Mouse (Mus musculus) forebrain, embryonic 14.5 days (tissue): ENCODE data around the gene Mcf2l. TPM values are rescaled to one million over a fixed set of nuclear protein-coding genes. Genes with fewer than 3 reads are reported as not detected.

Experiments
- ATAC-seq: fragments of 200-750 bp; cut with Nextera tagmentation; 2 replicates; pipeline ENCODE4 v1.8.0; 2017; ENCODE audit warnings: mild to moderate bottlenecking, moderate library complexity
- DNase-seq: peaks from one replicate; pipeline ENCODE4 v3.0.0-alpha.2; 2015; ENCODE audit warnings: low spot score
- H3K27ac ChIP-seq: fragments of 300-500 bp; sonication (generic); 2 replicates; pipeline ENCODE4 v1.5.1; 2014; ENCODE audit warnings: low read depth, mild to moderate bottlenecking, control low read depth, low read length, moderate library complexity
- H3K27me3 ChIP-seq: fragments of 300-500 bp; sonication (generic); replicated peaks from 2 replicates; pipeline ENCODE4 v1.6.1; 2014; ENCODE audit warnings: low read length, control low read depth, mixed read lengths; ENCODE audit not compliant: control insufficient read depth, insufficient read depth
- H3K36me3 ChIP-seq: fragments of 300-500 bp; sonication (generic); 2 replicates; pipeline ENCODE4 v1.6.1; 2014; ENCODE audit warnings: low read length, control low read depth; ENCODE audit not compliant: control insufficient read depth, insufficient read depth
- H3K4me1 ChIP-seq: fragments of 300-500 bp; sonication (generic); 2 replicates; pipeline ENCODE4 v1.6.1; 2014; ENCODE audit warnings: antibody characterized with exemption, low read length, control low read depth; ENCODE audit not compliant: control insufficient read depth, insufficient read depth
- H3K4me2 ChIP-seq: fragments of 300-500 bp; sonication (generic); 2 replicates; pipeline ENCODE4 v1.6.1; 2014; ENCODE audit warnings: mild to moderate bottlenecking, control low read depth, low read length
- H3K4me3 ChIP-seq: fragments of 300-500 bp; sonication (generic); 2 replicates; pipeline ENCODE4 v1.5.1; 2014; ENCODE audit warnings: low read depth, low read length, control low read depth
- H3K9ac ChIP-seq: fragments of 300-500 bp; sonication (generic); 2 replicates; pipeline ENCODE4 v1.6.1; 2014; ENCODE audit warnings: mild to moderate bottlenecking, low read length, control low read depth, moderate library complexity
- H3K9me3 ChIP-seq: fragments of 300-500 bp; sonication (generic); replicated peaks from 2 replicates; pipeline ENCODE4 v1.6.1; 2016; ENCODE audit warnings: low read length, control low read depth, mixed read lengths; ENCODE audit not compliant: control insufficient read depth
- WGBS: fragments of 180-500 bp; shearing (Covaris S2); extraction: QIAGEN DNeasy Blood & Tissue Kit; methylation state at CpG from one replicate; pipeline ENCODE4 v1.1.7; 2014; 5-methylcytosine and 5-hydroxymethylcytosine counted together
- polyA plus RNA-seq: library from polyadenylated mRNA; unstranded; fragments of >200 nt; fragmentation: Nextera tagmentation; extraction: Ambion mirVana; gene quantifications from 2 replicates; pipeline ENCODE4 v1.2.1, GENCODE M21; 2014

The Mcf2l gene
- polyA plus RNA-seq, 1 experiment from 2014 or later: 85.2 TPM

DNA sequence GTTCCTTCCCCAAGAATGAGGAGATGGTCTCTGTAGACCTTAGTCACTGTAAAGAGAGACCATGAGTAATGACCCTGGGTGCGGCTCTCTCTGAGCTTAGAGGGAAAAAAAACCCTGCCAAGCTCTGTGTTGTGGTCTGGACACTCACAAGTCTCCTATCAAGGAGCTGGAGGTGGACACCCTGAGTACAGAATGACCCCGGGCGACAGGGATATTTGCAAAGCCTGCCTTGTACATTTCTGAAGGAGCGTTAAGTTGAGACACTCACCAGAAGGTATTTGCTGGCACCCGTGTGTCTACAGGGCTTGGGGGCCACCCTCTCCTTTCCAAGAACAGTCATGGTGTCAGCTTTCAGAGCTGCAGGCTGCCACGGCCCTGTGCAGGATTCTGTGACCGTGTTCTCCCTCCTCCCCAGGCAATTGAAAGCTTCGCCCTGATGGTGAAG, 123.2 kb downstream of the Mcf2l start:
- no peak overlapping the region for H3K4me2 ChIP-seq
- H3K4me1 ChIP-seq: no peaks in the 10 kb centered on the region
- DNase-seq (no peak), ATAC-seq (no peak)
- H3K27me3 ChIP-seq: no peaks in the 10 kb centered on the region
- no peak overlapping the region for H3K9ac ChIP-seq
- WGBS: 78% methylated on average over 8 of the region's 8 CpGs
- H3K4me3 ChIP-seq: no peak overlapping the region
- peaks cover 68% of the 10 kb centered on the region for H3K36me3 ChIP-seq
- H3K27ac ChIP-seq: no peak overlapping the region
- H3K9me3 ChIP-seq: no peaks in the 10 kb centered on the region

DNA sequence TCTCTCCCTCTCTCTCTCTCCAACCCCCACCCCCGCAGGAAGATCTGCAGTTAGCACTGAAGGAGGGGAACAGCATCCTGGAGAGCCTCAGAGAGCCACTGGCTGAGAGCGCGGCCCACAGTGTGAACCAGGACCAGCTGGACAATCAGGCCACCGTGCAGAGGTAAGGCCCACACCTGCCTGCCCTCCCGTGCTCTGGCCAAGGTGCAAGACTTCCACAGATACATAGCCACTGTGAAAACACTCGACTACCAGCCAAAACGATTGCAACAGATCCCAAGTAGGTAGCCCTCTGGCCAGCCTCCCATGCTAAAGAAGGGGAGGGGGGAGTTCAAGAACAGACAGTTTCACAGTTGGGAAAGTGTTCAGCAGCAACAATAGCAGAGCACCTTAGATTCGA, 124.7 kb downstream of the Mcf2l start:
- DNase-seq (no peak), ATAC-seq (no peak)
- no peak overlapping the region for H3K27ac ChIP-seq
- peaks cover 82% of the 10 kb centered on the region for H3K36me3 ChIP-seq
- no peak overlapping the region for H3K4me3 ChIP-seq
- H3K4me1 ChIP-seq: no peaks in the 10 kb centered on the region
- no peak overlapping the region for H3K9ac ChIP-seq
- H3K27me3 ChIP-seq: no peaks in the 10 kb centered on the region
- H3K9me3 ChIP-seq: no peaks in the 10 kb centered on the region
- WGBS: 86% methylated on average over 8 of the region's 8 CpGs
- H3K4me2 ChIP-seq: no peak overlapping the region

DNA sequence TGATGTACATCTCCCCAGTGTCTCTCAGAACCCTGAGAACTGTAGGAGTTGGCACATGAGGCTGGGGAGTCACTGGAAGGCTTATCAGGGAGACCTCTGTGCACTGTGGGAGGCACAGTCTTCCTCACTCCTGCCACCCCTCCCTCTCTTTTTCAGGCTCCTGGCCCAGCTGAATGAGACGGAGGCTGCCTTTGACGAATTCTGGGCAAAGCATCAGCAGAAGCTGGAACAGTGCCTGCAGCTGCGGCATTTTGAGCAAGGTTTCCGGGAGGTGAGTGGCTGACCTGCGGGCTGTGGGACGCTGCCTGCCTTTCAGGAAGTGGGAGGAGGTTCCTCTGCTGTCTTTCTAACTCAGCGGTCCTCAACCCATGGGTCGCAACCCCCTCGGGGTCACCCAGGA, 126.2 kb downstream of the Mcf2l start:
- H3K4me2 ChIP-seq: no peak overlapping the region
- no peaks in the 10 kb centered on the region for H3K27me3 ChIP-seq
- 69% methylated on average over 9 of the region's 9 CpGs for WGBS
- no peak overlapping the region for H3K27ac ChIP-seq
- H3K36me3 ChIP-seq: peaks cover 83% of the 10 kb centered on the region
- no peaks in the 10 kb centered on the region for H3K4me1 ChIP-seq
- H3K9ac ChIP-seq: no peak overlapping the region
- no peaks in the 10 kb centered on the region for H3K9me3 ChIP-seq
- peak; percentile 21 for DNase-seq
- no peak for ATAC-seq
- no peak overlapping the region for H3K4me3 ChIP-seq

DNA sequence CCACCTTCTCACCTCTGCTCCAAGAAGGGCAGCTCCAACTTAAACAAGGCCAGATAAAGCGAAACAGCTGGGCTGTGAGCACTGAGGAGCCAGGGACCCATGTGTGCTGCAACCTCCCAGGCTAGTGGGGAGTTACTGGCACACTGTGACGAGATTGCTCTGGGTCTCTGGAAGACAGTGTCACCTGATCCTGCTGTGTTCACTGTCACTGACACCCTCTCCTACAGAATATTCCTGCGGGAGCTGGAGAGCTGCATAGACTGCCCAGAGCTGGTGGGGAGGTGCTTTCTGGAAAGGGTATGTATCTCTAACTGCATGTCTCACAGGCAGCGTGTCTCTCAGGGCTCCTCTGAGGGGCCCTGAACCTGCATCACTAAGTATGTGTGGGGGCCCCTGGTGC, 133.9 kb downstream of the Mcf2l start:
- WGBS: 87% methylated on average over 4 of the region's 4 CpGs
- H3K9me3 ChIP-seq: no peaks in the 10 kb centered on the region
- H3K36me3 ChIP-seq: peaks cover 99% of the 10 kb centered on the region
- DNase-seq (no peak), ATAC-seq (no peak)
- no peak overlapping the region for H3K27ac ChIP-seq
- H3K27me3 ChIP-seq: no peaks in the 10 kb centered on the region
- H3K9ac ChIP-seq: no peak overlapping the region
- no peaks in the 10 kb centered on the region for H3K4me1 ChIP-seq
- H3K4me2 ChIP-seq: no peak overlapping the region
- H3K4me3 ChIP-seq: no peak overlapping the region

DNA sequence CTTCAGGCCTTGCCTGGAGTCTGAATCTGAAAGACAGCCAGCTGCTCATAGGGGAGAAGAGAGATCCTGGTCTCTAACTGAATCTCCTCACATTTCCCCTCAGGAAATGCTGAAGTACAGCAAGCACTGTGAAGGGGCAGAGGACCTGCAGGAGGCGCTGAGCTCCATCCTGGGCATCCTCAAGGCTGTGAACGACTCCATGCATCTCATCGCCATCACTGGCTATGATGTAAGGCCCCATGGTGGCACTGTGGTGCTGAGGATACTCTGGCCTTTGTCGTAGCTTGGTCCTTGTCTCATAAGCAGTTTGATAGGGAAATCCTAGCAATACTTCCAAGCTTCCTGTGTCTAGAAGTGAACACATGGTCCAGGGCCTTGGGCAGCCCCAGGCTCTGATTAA, 136.7 kb downstream of the Mcf2l start:
- Histone ChIP-seq H3K4me2 (no peak overlapping the region), H3K9ac (no peak overlapping the region), H3K9me3 (no peaks in the 10 kb centered on the region), H3K36me3 (peaks cover 99% of the 10 kb centered on the region), H3K4me3 (no peak overlapping the region), H3K27ac (no peak overlapping the region), H3K4me1 (no peaks in the 10 kb centered on the region), H3K27me3 (no peaks in the 10 kb centered on the region)
- DNase-seq: no peak
- no peak for ATAC-seq
- 75% methylated on average over 4 of the region's 4 CpGs for WGBS

DNA sequence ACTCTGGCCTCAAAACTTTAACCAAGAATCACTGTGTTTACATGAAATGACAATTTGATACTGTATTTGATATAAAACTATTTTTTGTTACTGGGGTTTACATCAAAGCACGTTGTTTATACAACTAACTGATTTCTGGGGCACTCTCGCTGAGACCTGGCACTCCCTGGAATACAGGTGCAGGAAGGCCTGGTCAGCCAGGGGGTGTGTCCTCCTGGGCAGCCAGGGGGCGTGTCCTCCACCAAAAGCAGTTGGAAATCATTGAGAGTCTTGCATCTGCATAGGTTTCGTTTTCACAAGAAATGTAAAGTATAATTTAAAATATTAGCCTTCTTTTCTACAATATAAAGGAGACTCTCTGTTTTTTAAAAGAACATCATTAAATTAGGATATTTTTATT, 146.0 kb downstream of the Mcf2l start:
- WGBS: 64% methylated on average over 4 of the region's 4 CpGs
- no peak overlapping the region for H3K4me3 ChIP-seq
- H3K9me3 ChIP-seq: no peaks in the 10 kb centered on the region
- no peak for ATAC-seq
- H3K27ac ChIP-seq: no peak overlapping the region
- no peaks in the 10 kb centered on the region for H3K4me1 ChIP-seq
- no peak overlapping the region for H3K4me2 ChIP-seq
- no peaks in the 10 kb centered on the region for H3K27me3 ChIP-seq
- H3K36me3 ChIP-seq: peaks cover 62% of the 10 kb centered on the region
- no peak for DNase-seq
- no peak overlapping the region for H3K9ac ChIP-seq

DNA sequence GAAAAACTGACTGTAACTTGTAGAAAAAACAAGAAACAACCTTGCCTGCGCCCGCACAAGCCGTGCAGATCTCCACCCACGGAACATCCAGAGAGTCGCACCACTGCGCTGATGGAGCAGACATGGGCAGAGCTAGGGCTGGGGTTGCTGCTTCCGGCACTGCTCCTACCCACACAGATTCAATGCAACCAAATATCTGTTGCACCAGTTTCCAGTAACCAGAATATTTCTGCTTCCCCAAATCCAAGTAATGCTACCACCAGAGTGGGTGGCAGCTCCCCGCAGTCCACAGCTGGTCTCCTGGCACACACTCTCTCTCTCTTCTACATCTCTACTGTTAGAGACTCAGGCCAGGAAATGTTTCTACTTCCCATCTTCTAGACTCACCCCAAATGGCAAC, 148.2 kb downstream of the Mcf2l start:
- 95% methylated on average over 8 of the region's 8 CpGs for WGBS
- no peak overlapping the region for H3K4me2 ChIP-seq

DNA sequence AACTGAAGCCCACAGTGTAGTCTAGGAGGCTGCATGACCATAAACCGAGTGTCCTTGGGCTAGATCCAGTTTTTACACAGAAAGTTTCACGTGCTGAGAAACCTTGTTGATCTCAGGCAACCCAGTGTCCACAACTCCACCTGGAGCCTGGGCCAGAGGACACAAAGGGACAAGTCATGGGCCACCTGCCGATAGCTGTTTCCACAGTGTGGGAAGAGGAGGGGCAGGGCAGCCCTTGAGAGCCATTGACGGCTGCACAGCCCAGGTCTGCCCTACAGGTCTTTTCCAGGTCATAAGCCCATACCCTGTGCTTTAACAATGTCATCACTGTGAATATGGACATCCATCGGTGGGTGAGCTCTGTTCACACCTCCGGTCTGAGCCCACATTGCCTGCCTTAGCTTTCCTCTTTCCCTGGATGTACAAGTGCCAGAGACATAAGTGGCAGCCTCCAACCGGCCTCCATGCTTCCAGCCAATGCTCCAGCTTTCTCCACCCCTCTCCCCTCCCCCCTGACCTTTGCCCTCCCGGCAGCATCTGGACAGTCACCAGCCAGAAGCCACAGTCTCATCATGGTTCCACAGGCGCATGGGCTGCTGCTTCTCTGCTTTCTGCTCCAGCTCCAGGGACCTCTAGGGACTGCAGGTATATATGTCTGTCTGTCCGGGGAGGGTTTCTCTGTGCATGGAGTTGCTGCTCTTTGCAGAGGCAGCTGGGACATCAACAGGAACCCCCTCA, 152.1 kb downstream of the Mcf2l start, which contains the start of gene F7:
F7 (plus strand) TSS at position 548 of the 738 bp plus-strand sequence.
- no peak for ATAC-seq
- WGBS: 71% methylated on average over 10 of the region's 10 CpGs

More for the DNA sequence above, 148.2 kb downstream of the Mcf2l start:
- no peak for DNase-seq
- Histone ChIP-seq H3K36me3 (peaks cover 40% of the 10 kb centered on the region), H3K4me3 (no peak overlapping the region), H3K9me3 (no peaks in the 10 kb centered on the region), H3K27me3 (no peaks in the 10 kb centered on the region), H3K27ac (no peak overlapping the region), H3K9ac (no peak overlapping the region), H3K4me1 (no peaks in the 10 kb centered on the region)
- no peak for ATAC-seq

DNA sequence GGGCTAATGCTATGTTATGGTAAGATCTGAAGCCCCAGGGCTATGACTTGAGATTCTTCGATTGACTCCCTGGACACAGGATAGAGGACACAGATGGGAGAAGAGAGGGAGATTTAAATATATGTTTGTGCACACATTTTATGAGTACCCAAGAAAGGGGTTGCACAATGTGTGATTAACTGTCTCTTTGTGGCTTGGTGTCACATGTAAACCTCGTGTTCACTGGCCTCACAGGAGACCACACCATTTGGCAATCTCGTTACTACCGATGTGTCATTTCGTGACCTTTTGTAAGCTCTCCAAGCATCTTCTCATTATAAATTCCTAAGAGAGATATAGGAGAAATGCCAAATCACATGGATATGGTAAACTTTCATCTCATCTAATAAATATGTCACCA, 154.0 kb downstream of the Mcf2l start:
- WGBS: 89% methylated on average over 5 of the region's 5 CpGs
- Histone ChIP-seq H3K9me3 (no peaks in the 10 kb centered on the region), H3K36me3 (no peaks in the 10 kb centered on the region), H3K4me2 (no peak overlapping the region), H3K27me3 (no peaks in the 10 kb centered on the region), H3K9ac (no peak overlapping the region), H3K4me1 (no peaks in the 10 kb centered on the region), H3K4me3 (no peak overlapping the region), H3K27ac (no peak overlapping the region)
- ATAC-seq (no peak), DNase-seq (no peak)

More for the DNA sequence above, 152.1 kb downstream of the Mcf2l start, which contains the start of gene F7:
- no peaks in the 10 kb centered on the region for H3K4me1 ChIP-seq
- H3K9me3 ChIP-seq: no peaks in the 10 kb centered on the region
- no peak within 1 kb of the TSS for H3K4me2 ChIP-seq
- H3K27me3 ChIP-seq: no peaks in the 10 kb centered on the region
- peaks cover 7% of the 10 kb centered on the region; the same call in 1 of the 2 replicates for H3K36me3 ChIP-seq
- no peak for DNase-seq
- no peak within 1 kb of the TSS for H3K27ac ChIP-seq
- H3K9ac ChIP-seq: no peak within 1 kb of the TSS
- no peak within 1 kb of the TSS for H3K4me3 ChIP-seq
